In genomic region chr4:41153146-41153545, GRCm38 (mm10) we compare ENCODE assay signal across 17 mouse cellular contexts. TPM values are rescaled to one million over a fixed set of nuclear protein-coding genes. Genes with fewer than 3 reads are reported as not detected.
DNase-seq lines count a peak whose midpoint lies in the region.
"Had no signal": no experiment of that assay in that cellular context is flagged by ENCODE, and none has a peak within 500 bp of the region (broad histone marks: within the 10 kb centered on the region; RNA-seq: fewer than 3 reads in every experiment).

No protein-coding gene starts in this region.

- peak; percentile 71 to 81 for DNase-seq in adrenal gland, adult (ENCODE audit: inconsistent age in 2 of 2, low spot score in 1 of 2)
- DNase-seq in adrenal gland, postnatal 4 days (ENCODE audit: low spot score in 2 of 2), result no peak
- DNase-seq in urinary bladder, postnatal 14 days (ENCODE audit: low spot score), result peak; percentile 11
- DNase-seq in urinary bladder, postnatal 25 days (ENCODE audit: low spot score), result no peak
- DNase-seq in adrenal gland, postnatal 25 days, result peak; percentile 40
- DNase-seq in thymus, postnatal 25 days, result no peak
- no peak for DNase-seq in left cerebral cortex, adult 8-10 months (ENCODE audit: low spot score in 2 of 2)
- no peak for DNase-seq in embryo, embryonic 10.5 days (ENCODE audit: low spot score)
- DNase-seq: cerebellum, adult 11 months; forebrain, postnatal 0 days; gastrocnemius, postnatal 10 days; lung, postnatal 10 days; right cerebral cortex, postnatal 25 days; thymus, postnatal 14 days had no signal

RNA-seq across cellular contexts. Expression of gene Ube2r2, which starts 17.6 kb away (rescaled TPM):
- total RNA-seq in adrenal gland, postnatal 4 days (2021), result 100 to 1,000 TPM; 123 to 128 TPM
- 105 and 106 TPM in 2 replicates for total RNA-seq in adrenal gland, postnatal 25 days (2021)
- 100 to 1,000 TPM in 1 of 4 experiments, 10 to 100 TPM in 3; 85.5 to 101 (median 86.4) TPM for total RNA-seq in left cerebral cortex, adult 8-10 months (2022)

RNA-seq across cellular contexts. Expression of gene Nol6, which starts 28.9 kb away (rescaled TPM):
- 10 to 100 TPM; 54.9 to 56.2 TPM for total RNA-seq in adrenal gland, postnatal 4 days (2021)
- 56.1 and 57.0 TPM in 2 replicates for total RNA-seq in adrenal gland, postnatal 25 days (2021)
- total RNA-seq in left cerebral cortex, adult 8-10 months (2022), result 10 to 100 TPM; 90.4 to 97.6 (median 95.2) TPM

RNA-seq across cellular contexts. Expression of gene Aqp3, which starts 55.2 kb away (rescaled TPM):
- 10 to 100 TPM in 1 of 2 experiments, under 1 TPM in 1; 0.51 to 14.1 TPM for total RNA-seq in adrenal gland, postnatal 4 days (2021)
- total RNA-seq in adrenal gland, postnatal 25 days (2021), result not detected in 2 replicates
- not detected for total RNA-seq in left cerebral cortex, adult 8-10 months (2022)
- total RNA-seq: forebrain, postnatal 0 days; gastrocnemius, postnatal 10 days; heart, postnatal 25 days; layer of hippocampus, adult 8-10 months; left cerebral cortex, adult 2 months had no signal

Comparison
In these comparisons a context has a peak if more than half of its experiments do, and no peak if none do; other contexts are left out.
1. DNase-seq: peak in adrenal gland, adult (2 of 2), urinary bladder, postnatal 14 days (single experiment) and adrenal gland, postnatal 25 days (single experiment); none in adrenal gland, postnatal 4 days (0 of 2), urinary bladder, postnatal 25 days (single experiment), thymus, postnatal 25 days (single experiment), left cerebral cortex, adult 8-10 months (0 of 2) and embryo, embryonic 10.5 days (single experiment).